Mouse (Mus musculus): ENCODE data around the gene Adam8. TPM values are rescaled to one million over a fixed set of nuclear protein-coding genes. Genes with fewer than 3 reads are reported as not detected.

Adam8 gene
- total RNA-seq, 4 experiments from 2014 or later = 0.22 to 0.54 (median 0.39) TPM; not detected in 1

DNA sequence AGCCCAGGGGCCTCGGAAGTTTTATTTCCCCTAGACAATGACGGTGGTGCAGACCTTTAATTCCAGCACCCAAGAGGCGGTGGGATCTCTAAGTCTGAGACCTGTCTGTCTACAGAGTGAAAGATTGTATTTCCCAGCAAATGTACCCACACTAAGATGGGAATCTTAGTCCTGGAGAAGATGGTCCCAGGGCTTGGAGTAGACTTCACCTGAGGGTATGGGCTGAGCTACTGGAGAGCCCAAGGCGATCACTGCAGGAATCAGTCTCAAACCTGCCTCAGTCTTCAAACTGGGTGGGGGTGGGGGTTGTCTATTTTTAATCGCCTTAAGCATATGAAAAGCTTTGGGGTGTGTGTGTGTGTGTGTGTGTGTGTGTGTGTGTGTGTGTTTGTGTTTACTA lies 46.3 kb downstream of the Adam8 start:
- DNase-seq (ENCODE audit: low spot score in 2 of 2) = no peak

DNA sequence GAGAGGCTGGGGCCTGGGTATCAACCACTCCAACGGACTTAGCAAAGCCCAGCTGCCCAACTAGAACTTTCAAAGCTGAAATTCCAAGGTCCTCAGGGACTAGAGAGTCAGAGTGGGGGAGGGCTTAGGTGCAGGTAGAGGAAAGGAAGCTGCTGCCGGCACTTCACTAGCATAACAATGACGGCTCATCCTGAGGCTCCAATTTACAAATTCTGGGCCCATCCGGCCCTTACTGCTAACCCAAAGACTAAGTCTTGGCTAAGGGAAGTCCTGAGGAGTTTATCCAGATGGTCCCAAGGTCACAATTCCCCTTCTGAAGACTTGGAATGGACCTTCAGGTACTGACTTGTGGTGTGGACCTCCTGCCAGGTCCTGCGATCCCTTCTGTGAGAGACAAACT lies 46.8 kb downstream of the Adam8 start:
- no peak for DNase-seq (ENCODE audit: low spot score in 2 of 2)

DNA sequence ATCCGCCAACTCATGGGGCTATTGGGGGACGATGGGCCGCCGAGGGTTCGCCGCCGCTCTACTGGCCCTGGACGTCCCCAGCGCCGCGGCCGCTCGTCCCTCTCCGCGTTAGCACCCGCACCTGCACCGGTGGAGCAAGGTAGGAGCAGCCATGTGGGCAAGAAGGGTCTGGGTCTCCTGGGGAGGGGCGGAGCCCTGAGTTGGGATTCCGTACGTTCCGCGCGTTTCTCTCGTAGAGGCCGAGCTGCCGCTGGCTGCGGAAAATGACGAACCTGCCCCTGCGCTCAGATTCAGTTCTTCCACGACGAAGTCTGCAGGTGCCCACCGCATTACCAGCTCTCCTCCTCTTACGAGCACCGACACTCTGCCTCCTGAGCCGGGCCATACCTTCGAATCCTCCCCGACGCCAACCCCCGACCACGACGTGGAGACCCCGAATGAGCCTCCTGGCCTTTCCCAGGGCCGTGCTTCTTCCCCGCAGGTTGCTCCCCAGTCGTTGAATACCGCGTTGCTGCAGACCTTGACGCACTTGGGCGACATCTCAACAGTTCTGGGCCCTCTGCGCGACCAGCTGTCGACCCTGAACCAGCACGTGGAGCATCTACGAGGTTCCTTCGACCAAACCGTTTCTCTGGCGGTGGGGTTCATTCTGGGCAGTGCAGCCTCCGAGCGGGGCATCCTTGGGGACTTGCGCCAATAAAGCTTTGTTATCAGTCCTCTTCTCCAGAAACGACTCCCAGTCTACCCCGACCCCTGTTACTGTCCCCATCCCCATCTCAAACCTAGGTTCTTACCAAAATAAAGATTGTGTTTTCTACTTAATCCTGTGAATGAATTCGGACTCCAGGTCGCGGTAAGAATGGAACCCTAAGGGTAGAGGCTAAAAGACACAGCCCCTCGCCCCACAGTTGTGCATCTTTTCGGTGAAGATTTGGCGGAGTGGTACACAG lies 47.8 kb downstream of the Adam8 start:
- no peak for DNase-seq (ENCODE audit: low spot score in 2 of 2)

DNA sequence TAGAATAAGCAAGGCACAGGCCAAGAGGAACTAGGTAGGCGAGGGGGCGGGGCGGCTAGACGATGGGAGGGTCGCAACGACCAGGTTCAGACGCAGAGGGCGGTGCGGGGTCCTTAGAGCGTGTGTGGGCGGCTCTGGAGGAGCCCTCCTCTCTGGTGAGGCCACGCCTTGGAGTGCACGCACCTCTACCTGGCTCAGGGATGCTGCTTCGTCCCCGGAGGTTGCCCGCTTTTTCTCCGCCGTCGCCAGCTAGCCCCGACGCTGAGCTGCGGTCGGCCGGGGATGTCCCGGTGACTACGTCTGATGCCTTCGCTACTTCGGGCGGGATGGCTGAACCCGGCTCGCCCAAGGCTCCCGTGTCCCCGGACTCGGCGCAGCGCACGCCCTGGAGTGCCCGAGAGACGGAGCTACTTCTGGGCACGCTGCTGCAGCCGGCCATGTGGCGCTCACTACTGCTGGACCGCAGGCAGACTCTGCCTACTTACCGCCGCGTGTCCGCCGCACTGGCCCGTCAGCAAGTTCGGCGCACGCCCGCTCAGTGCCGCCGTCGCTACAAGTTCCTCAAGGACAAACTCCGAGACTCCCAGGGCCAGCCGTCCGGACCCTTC lies 48.6 kb downstream of the Adam8 start, which contains the start of gene Utf1:
TSS of gene Utf1 (plus strand) at position 116 of the 608 bp plus-strand sequence.
- DNase-seq (ENCODE audit: low spot score in 2 of 2) = no peak

GRCm38 (mm10) chr7:139940476-139941209 lies 51.7 kb downstream of the Adam8 start:
- no peak for DNase-seq (ENCODE audit: low spot score in 2 of 2)

- no peak for DNase-seq (ENCODE audit: low spot score in 2 of 2)
These were observed 54.6 kb downstream of the Adam8 start for GRCm38 (mm10) chr7:139937810-139938209.

DNA sequence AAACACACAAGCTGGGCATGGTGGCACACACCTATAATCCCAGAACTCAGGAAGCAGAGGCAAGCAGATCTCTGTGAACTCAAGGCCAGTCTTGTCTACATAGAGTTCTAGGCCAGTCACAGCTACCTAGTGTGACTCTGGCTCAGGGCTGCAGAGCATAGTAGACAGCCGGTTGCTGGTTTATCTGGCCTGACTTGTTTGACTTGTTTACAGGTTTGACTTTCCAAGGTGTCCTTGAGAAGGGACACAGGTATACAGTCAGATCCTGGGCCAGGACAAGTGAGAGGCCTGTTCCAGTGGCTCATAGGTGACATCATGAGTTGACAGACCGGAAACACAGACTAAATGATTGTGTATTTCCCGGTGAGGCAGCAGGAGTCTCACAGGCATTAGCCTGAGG lies 55.2 kb downstream of the Adam8 start:
- DNase-seq (ENCODE audit: low spot score in 2 of 2) = no peak

DNA sequence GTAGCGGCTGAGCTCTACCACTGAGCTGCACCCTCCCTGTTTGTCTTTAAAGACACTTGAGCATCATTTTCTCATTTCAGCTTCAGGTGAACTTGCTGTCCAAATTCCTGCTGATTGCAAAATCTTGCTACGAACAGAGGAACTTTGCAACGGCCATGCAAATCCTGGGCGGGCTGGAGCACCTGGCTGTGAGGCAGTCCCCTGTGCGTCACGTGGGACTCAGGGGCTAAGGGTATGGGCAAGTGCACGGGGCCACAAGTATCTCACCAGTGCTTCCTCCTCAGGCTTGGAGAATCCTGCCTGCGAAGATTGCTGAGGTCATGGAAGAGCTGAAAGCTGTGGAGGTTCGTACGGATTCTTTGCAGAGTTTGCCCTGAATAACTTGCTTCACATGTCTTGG lies 55.7 kb downstream of the Adam8 start:
- DNase-seq (ENCODE audit: low spot score in 2 of 2) = no peak

- DNase-seq (ENCODE audit: low spot score in 2 of 2) = no peak
These were observed 61.6 kb downstream of the Adam8 start for GRCm38 (mm10) chr7:139930732-139931131.

Small RNA genes lying within 50 kb of the gene (microRNA-seq; reads per million reads assigned to microRNA genes)
- gene Mir202 (not detected), gene Mir7062 (not detected), gene mmu-mir-7686 (not detected)

Other genes starting within 250 kb of the Adam8 start
- not detected for gene Adgra1, start 158.4 kb downstream of the Adam8 start, total RNA-seq (2022)
- under 1 TPM in 1 of 4 experiments, not detected in 3; 0.07 TPM for gene Kndc1, start 97.9 kb downstream of the Adam8 start, total RNA-seq (2022)
- gene Utf1, start 48.8 kb downstream of the Adam8 start, total RNA-seq (2022) = not detected
- gene 6430531B16Rik, start 13.8 kb downstream of the Adam8 start, total RNA-seq (2022) = not detected
- 10 to 100 TPM in 1 of 4 experiments, 1 to 10 TPM in 3; 6.1 to 11.2 (median 8.4) TPM for gene Zfp511, start 43.8 kb upstream of the Adam8 start, total RNA-seq (2022)
- 10 to 100 TPM; 19.9 to 22.3 (median 20.9) TPM for gene Tubgcp2, start 44.1 kb upstream of the Adam8 start, total RNA-seq (2022)
- gene Msx3, start 56.5 kb upstream of the Adam8 start, total RNA-seq (2022) = not detected
- gene Caly, start 90.0 kb upstream of the Adam8 start, total RNA-seq (2022) = under 1 TPM; 0.29 to 0.78 (median 0.47) TPM
- not detected for gene Prap1, start 100.8 kb upstream of the Adam8 start, total RNA-seq (2022)
- gene Fuom, start 109.9 kb upstream of the Adam8 start, total RNA-seq (2022) = 10 to 100 TPM; 28.9 to 41.2 (median 36.3) TPM
- gene Paox, start 123.2 kb upstream of the Adam8 start, total RNA-seq (2022) = 1 to 10 TPM; 1.5 to 4.3 (median 4.1) TPM
- 100 to 1,000 TPM; 113 to 159 (median 136) TPM for gene Echs1, start 123.9 kb upstream of the Adam8 start, total RNA-seq (2022)
- gene Mtg1, start 145.0 kb upstream of the Adam8 start, total RNA-seq (2022) = 10 to 100 TPM; 24.2 to 28.0 (median 25.1) TPM
- gene Sprn, start 162.3 kb upstream of the Adam8 start, total RNA-seq (2022) = under 1 TPM; 0.07 to 0.22 (median 0.16) TPM
- gene Olfr522, start 172.2 kb upstream of the Adam8 start, total RNA-seq (2022) = not detected
- gene Olfr523, start 180.7 kb upstream of the Adam8 start, total RNA-seq (2022) = not detected
- gene Olfr524, start 213.4 kb upstream of the Adam8 start, total RNA-seq (2022) = not detected
- not detected for gene Cd163l1, start 225.7 kb upstream of the Adam8 start, total RNA-seq (2022)